Mouse (Mus musculus): Measurements from ENCODE around the gene L3hypdh.

Gene L3hypdh

GRCm38 (mm10) chr12:72025275-72025795, 59.9 kb downstream of the L3hypdh start:
- ChIA-PET POLR2A (no interaction called here), CTCF (no interaction called here)

GRCm38 (mm10) chr12:72023572-72023971, 61.7 kb downstream of the L3hypdh start:
- CTCF ChIA-PET: no interaction called here
- POLR2A ChIA-PET: interaction anchor here in 1 of 4 experiments (0.6 kb wide), 1 partner anchor 30 kb away, joined by 4 read pairs; no protein-coding TSS in a partner anchor
